Mouse (Mus musculus): ENCODE data around the gene Rbfox3.

Gene Rbfox3

GRCm38 (mm10) chr11:118671216-118671615, 240.2 kb downstream of the Rbfox3 start:
- DNase-seq (ENCODE audit: low spot score in 2 of 2): no peak

- no peak for DNase-seq (ENCODE audit: low spot score in 2 of 2)
Measured at GRCm38 (mm10) chr11:118669820-118670219, 241.6 kb downstream of the Rbfox3 start.

GRCm38 (mm10) chr11:118668351-118668750, 243.0 kb downstream of the Rbfox3 start:
- DNase-seq (ENCODE audit: low spot score in 2 of 2): no peak

GRCm38 (mm10) chr11:118667946-118668345, 243.5 kb downstream of the Rbfox3 start:
- DNase-seq (ENCODE audit: low spot score in 2 of 2): no peak

- DNase-seq (ENCODE audit: low spot score in 2 of 2): no peak
Measured at GRCm38 (mm10) chr11:118666172-118666571, 245.2 kb downstream of the Rbfox3 start.

GRCm38 (mm10) chr11:118663305-118663704, 248.1 kb downstream of the Rbfox3 start:
- no peak for DNase-seq (ENCODE audit: low spot score in 2 of 2)

- DNase-seq (ENCODE audit: low spot score in 2 of 2): no peak
Measured at GRCm38 (mm10) chr11:118659305-118659704, 252.1 kb downstream of the Rbfox3 start.

- DNase-seq (ENCODE audit: low spot score in 2 of 2): no peak
Measured at GRCm38 (mm10) chr11:118655833-118656232, 255.6 kb downstream of the Rbfox3 start.

- DNase-seq (ENCODE audit: low spot score in 2 of 2): no peak
Measured at GRCm38 (mm10) chr11:118653521-118654318, 257.7 kb downstream of the Rbfox3 start.

GRCm38 (mm10) chr11:118652401-118653240, 258.8 kb downstream of the Rbfox3 start:
- DNase-seq (ENCODE audit: low spot score in 2 of 2): no peak

GRCm38 (mm10) chr11:118648369-118648768, 263.0 kb downstream of the Rbfox3 start:
- DNase-seq (ENCODE audit: low spot score in 2 of 2): no peak

- DNase-seq (ENCODE audit: low spot score in 2 of 2): no peak
Measured at GRCm38 (mm10) chr11:118646864-118647263, 264.5 kb downstream of the Rbfox3 start.

GRCm38 (mm10) chr11:118645158-118645557, 266.2 kb downstream of the Rbfox3 start:
- DNase-seq (ENCODE audit: low spot score in 2 of 2): no peak

GRCm38 (mm10) chr11:118640706-118641105, 270.7 kb downstream of the Rbfox3 start:
- no peak for DNase-seq (ENCODE audit: low spot score in 2 of 2)

- no peak for DNase-seq (ENCODE audit: low spot score in 2 of 2)
Measured at GRCm38 (mm10) chr11:118637718-118638117, 273.7 kb downstream of the Rbfox3 start.

GRCm38 (mm10) chr11:118634647-118635046, 276.8 kb downstream of the Rbfox3 start:
- no peak for DNase-seq (ENCODE audit: low spot score in 2 of 2)

GRCm38 (mm10) chr11:118629718-118630117, 281.7 kb downstream of the Rbfox3 start:
- DNase-seq (ENCODE audit: low spot score in 2 of 2): no peak

- no peak for DNase-seq (ENCODE audit: low spot score in 2 of 2)
Measured at GRCm38 (mm10) chr11:118627541-118627940, 283.9 kb downstream of the Rbfox3 start.

- DNase-seq (ENCODE audit: low spot score in 2 of 2): no peak
Measured at GRCm38 (mm10) chr11:118620869-118621268, 290.5 kb downstream of the Rbfox3 start.

- no peak for DNase-seq (ENCODE audit: low spot score in 2 of 2)
Measured at GRCm38 (mm10) chr11:118614126-118614525, 297.3 kb downstream of the Rbfox3 start.

- no peak for DNase-seq (ENCODE audit: low spot score in 2 of 2)
Measured at GRCm38 (mm10) chr11:118610128-118610527, 301.3 kb downstream of the Rbfox3 start.

- DNase-seq (ENCODE audit: low spot score in 2 of 2): no peak
Measured at GRCm38 (mm10) chr11:118609236-118610000, 302.0 kb downstream of the Rbfox3 start.
